Mouse (Mus musculus) olfactory bulb, adult 2 months (tissue): ENCODE measurements around the gene Ubr2. TPM values are rescaled to one million over a fixed set of nuclear protein-coding genes. Genes with fewer than 3 reads are reported as not detected.

ENCODE experiments used
- H3K27ac ChIP-seq: fragments of 200-500 bp; 2 replicates; pipeline ENCODE4 v1.5.1; 2012; ENCODE audit warnings: low read depth, low read length; ENCODE audit not compliant: insufficient read depth
- H3K4me1 ChIP-seq: fragments of 200-500 bp; 2 replicates; pipeline ENCODE4 v1.6.1; 2012; ENCODE audit warnings: low read length; ENCODE audit not compliant: control insufficient read depth, insufficient read depth
- H3K4me3 ChIP-seq: fragments of 200-500 bp; 2 replicates; pipeline ENCODE4 v1.5.1; 2012; ENCODE audit warnings: mild to moderate bottlenecking, low read depth, low read length, moderate library complexity; ENCODE audit not compliant: insufficient read depth
- CTCF ChIP-seq: fragments of 200-500 bp; IDR thresholded peaks from 2 replicates; pipeline ENCODE4 v1.5.1; 2012; ENCODE audit warnings: low read depth, mild to moderate bottlenecking, low read length, moderate library complexity; ENCODE audit not compliant: insufficient read depth
- POLR2A ChIP-seq: fragments of 200-500 bp; IDR thresholded peaks from 2 replicates; pipeline ENCODE4 v1.6.1; 2012; ENCODE audit warnings: mild to moderate bottlenecking, low read depth, low read length, moderate library complexity; ENCODE audit not compliant: insufficient read depth
- WGBS: fragments of 180-500 bp; shearing (Covaris S2); methylation state at CpG from one replicate; pipeline ENCODE4 v1.1.7; 2018; 5-methylcytosine and 5-hydroxymethylcytosine counted together
- polyA plus RNA-seq: library from polyadenylated mRNA; stranded (reverse); fragments of >200 nt; gene quantifications from 2 replicates; pipeline ENCODE4 v1.2.4, GENCODE M21; 2012; ENCODE audit warnings: low replicate concordance; ENCODE audit not compliant: missing spikeins, insufficient read depth, insufficient read length

Gene Ubr2
- 289 TPM in 1 of 2 replicates, not detected in the other for polyA plus RNA-seq

DNA sequence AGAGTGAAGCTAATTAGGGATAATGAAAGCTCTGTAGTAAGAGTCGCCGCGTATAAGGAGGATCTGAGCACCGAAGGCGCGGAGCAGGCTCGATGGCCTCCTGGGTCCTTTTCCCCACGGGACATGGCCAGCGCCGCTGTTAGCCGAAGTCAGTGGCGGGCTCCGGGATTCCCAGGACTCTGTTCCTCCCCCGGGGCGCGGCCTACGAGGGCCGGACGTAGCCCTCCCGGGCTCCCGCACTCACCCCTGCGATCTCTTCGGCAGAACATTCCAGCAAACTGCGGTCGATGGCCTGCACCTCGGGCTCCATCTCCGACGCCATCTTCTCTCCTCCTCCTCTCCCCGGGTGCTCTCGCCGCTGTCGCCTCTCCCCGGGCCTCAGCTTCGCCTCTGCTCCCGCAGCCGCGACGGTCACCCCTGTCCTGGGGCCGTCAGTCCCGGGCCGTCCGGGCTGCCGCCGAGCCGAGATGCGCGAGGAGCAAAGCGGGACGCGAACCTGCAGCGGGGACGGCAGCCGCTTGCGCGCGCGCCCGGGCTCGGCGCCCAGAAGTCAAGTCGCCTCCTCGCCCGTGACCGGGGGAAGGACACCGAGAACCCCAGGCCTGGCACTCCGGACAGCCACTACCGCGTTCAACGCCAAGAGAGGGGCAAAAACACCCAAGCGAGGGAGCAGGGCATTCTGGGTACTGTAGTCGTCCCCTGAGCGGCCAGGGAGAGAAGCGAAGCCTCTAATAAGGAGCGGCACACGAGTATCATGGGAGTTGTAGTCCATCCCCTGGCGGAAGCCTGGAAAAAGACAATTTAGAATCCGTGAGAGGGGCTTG lies at the start of gene Ubr2:
Gene Ubr2, minus strand, starts transcription at position 659 of the 824 bp plus-strand sequence.
- TF ChIP-seq CTCF: no peak
- TF ChIP-seq POLR2A: peak; percentile 45; the same call in 1 of the 2 replicates
- Histone ChIP-seq H3K4me3 (peak within 1 kb of the TSS; percentile 89), H3K4me1 (peaks cover 14% of the 10 kb centered on the region), H3K27ac (peak within 1 kb of the TSS; percentile 84)
- under 1% methylated on average over 77 of the region's 77 CpGs for WGBS

DNA sequence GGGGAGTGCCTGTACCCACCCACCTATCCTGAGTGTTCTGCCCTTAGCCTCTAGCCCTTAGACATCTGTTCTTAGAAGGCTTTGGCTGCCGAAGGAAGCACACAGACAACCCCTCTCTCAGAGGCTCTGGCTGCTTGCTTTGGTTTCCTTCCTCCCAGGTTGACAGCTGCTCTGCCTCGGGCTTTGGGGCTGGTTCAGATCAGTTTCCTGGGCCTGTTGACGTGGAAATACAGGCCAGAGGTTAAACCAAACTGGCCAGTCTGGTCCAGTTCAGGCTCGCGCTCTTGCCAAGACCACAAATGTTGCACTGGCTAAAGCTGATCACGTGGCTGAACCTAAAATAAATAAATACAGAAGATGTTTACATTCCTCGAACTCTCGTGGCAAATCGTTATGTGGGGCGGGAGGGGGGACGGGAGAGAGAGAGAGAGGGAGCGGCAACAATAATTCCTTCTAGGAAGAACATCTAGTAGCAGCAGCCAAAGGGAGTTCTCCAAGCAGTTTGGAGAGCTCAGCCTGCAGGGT lies 49.5 kb upstream of the Ubr2 start:
- TF ChIP-seq CTCF: no peak
- TF ChIP-seq POLR2A: no peak
- 46% methylated on average over 12 of the region's 12 CpGs for WGBS
- H3K4me1 ChIP-seq: peaks cover 10% of the 10 kb centered on the region
- no peak overlapping the region for H3K4me3 ChIP-seq
- H3K27ac ChIP-seq: no peak overlapping the region

DNA sequence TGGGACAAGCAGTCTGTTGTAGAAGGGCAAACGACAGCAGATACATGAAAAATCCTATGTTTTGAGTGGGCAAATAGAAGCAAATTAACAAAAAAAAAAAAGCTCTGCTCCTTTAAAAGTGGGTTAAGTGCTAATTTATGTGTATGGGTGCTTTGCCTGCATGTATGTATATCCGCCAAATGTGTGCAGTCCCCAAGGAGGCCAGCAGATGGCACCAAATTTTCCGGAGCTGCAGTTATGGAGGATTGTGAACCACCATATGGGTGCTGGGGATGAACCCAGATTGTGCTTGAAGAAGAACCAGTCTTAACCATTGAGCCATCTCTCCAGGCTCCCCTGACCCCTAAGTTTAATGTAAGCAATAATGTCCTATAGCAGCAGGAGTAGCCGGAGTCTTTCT lies 47.6 kb upstream of the Ubr2 start:
- Histone ChIP-seq H3K4me1 (peaks cover 8% of the 10 kb centered on the region; the same call in 1 of the 2 replicates), H3K27ac (no peak overlapping the region), H3K4me3 (no peak overlapping the region)
- WGBS: 96% methylated on average over 4 of the region's 4 CpGs
- TF ChIP-seq CTCF (no peak), POLR2A (no peak)

DNA sequence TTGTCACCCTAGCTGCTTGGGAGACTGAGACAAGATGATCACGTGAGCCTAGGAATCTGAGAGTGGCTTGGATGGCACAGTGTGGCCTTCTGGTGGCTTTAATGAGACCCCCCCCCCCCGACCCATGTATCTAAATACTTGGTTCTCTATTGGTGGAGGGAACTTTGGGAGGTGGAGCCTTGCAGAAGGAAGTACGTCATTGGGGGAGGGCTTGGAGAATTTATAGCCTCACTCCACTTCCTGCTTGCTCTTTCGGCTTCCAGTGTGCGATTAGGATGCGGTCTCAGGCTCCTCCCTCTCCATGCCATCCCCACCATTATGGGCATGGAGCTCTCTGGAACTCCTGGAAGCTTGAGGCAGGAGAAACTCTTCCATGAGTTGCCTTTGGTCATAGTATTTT lies 46.1 kb upstream of the Ubr2 start:
- TF ChIP-seq POLR2A (no peak), CTCF (no peak)
- WGBS: 79% methylated on average over 6 of the region's 6 CpGs
- no peak overlapping the region for H3K4me3 ChIP-seq
- peaks cover 8% of the 10 kb centered on the region; the same call in 1 of the 2 replicates for H3K4me1 ChIP-seq
- no peak overlapping the region for H3K27ac ChIP-seq

DNA sequence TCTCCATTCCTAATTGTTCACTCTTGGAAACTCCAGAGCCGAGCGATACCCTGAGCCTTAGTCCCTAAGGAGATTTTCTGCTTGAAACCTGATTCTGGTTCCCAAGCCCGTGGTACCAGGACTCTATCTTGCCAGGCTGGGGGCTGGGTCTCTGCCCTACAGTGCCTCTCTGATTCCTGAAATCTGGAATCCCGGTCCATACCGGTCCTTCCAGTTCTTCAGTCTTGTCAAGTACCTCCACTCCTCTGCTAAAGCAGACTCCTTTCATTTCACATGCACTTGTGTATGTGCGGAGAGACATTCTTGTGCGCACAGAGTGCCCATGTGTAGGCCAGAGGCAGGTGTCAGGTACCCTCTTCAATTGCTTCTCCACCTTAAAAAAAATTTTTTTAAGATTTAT lies 44.8 kb upstream of the Ubr2 start:
- Histone ChIP-seq H3K27ac (no peak overlapping the region), H3K4me3 (no peak overlapping the region), H3K4me1 (peaks cover 8% of the 10 kb centered on the region; the same call in 1 of the 2 replicates)
- TF ChIP-seq POLR2A (no peak), CTCF (no peak)
- WGBS: 83% methylated on average over 7 of the region's 7 CpGs

DNA sequence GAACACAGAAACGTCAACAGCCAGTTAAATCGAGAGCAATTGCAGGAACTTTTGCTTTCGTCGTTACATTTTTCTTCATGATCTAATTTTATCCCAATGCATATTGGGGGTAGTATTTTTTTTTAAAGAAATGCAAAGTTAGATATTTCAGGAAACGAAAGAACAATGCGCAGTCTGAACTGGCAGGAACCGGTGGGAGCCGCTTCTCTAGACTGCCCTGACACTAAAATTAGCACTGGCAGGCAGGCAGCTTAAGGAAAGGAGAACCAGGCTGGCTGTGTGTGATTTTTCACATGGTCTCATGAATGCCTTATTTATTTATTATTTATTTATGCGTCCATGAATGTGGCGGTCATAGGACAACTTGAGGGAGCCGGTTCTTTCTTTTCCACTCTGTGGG lies 44.3 kb upstream of the Ubr2 start:
- Histone ChIP-seq H3K27ac (no peak overlapping the region), H3K4me1 (0 out of 2 replicates have a peak, but pooled peaks cover 5% of the 10 kb centered on the region), H3K4me3 (no peak overlapping the region)
- WGBS: 35% methylated on average over 11 of the region's 11 CpGs
- TF ChIP-seq CTCF: no peak
- TF ChIP-seq POLR2A: no peak

DNA sequence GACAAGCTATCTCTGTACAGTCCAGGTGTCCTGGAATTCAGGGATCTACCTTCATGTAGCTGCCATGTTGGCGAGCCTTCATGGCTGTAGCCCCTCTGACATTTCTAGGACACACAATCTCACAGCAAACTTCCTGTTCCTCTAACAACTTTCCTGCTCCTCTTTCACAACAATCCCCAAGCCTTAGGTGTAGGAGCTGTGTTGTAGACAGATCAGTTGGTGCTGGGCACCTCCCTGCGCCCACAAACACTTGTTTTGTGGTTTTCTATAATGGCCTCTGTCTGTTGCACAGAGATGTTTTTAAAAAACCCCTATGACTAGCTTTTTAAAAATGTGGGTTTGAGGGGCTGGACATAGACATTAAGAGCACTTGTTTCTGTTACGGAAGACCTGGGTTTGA lies 40.3 kb upstream of the Ubr2 start:
- TF ChIP-seq POLR2A: no peak
- TF ChIP-seq CTCF: no peak
- WGBS: over 99% methylated on average over 3 of the region's 3 CpGs
- H3K4me1 ChIP-seq: 0 out of 2 replicates have a peak, but pooled peaks cover 5% of the 10 kb centered on the region
- no peak overlapping the region for H3K4me3 ChIP-seq
- H3K27ac ChIP-seq: no peak overlapping the region

DNA sequence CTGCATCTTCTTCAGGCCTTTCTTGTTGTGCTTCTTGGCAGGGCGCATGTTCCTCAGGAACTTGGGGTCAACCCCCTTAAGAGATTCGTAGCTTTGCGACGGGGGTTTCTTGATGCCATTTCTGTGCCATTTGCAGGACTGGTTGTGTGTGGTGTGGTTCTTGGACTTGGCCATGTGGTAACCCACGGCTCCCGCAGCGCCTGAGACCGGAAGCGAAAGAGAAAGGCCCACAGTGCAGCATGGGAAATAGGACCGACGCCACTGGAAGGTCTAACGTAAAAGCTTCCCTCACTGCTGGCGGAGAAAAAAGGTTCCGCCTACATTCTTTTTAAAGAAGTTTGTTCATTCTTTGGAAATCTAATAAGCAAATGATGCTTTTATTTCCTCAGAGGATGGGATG lies 32.5 kb upstream of the Ubr2 start:
- H3K4me1 ChIP-seq: no peaks in the 10 kb centered on the region
- no peak overlapping the region for H3K27ac ChIP-seq
- whole genome bisulfite sequencing: 97% methylated on average over 14 of the region's 14 CpGs
- TF ChIP-seq CTCF (no peak), POLR2A (no peak)
- no peak overlapping the region for H3K4me3 ChIP-seq
